21 mouse cellular contexts compared by ENCODE assay signal in genomic region chr5:53507371-53507770, GRCm38 (mm10). TPM values are rescaled to one million over a fixed set of nuclear protein-coding genes. Genes with fewer than 3 reads are reported as not detected.
DNase-seq lines count a peak whose midpoint lies in the region; TF ChIP-seq lines count a peak whose summit lies in the region.
"Had no signal": no experiment of that assay in that cellular context is flagged by ENCODE, and none has a peak within 500 bp of the region (broad histone marks: within the 10 kb centered on the region; RNA-seq: fewer than 3 reads in every experiment).

No protein-coding gene starts in this region.

- no peak for TF ChIP-seq POLR2A in ES-Bruce4 (IDR thresholded peaks at IDR 0.05; ENCODE audit: insufficient read depth, low read length)

- DNase-seq in CD4-positive helper T cell, adult 2 months (ENCODE audit: low read depth, low spot score), result peak; percentile 64
- DNase-seq in ES-E14 (ENCODE audit: low read depth, low spot score), result no peak
- DNase-seq in ZHBTc4 (ENCODE audit: low read depth, low spot score), result peak; percentile 80
- no peak for DNase-seq in layer of hippocampus, postnatal 25 days (ENCODE audit: extremely low spot score in 1 of 2, low spot score in 1 of 2)
- no peak for DNase-seq in spleen, postnatal 36 days (ENCODE audit: low spot score in 2 of 2)
- DNase-seq in adrenal gland, adult 18-20 months (ENCODE audit: low spot score in 2 of 2), result no peak
- no peak for DNase-seq in left cerebral cortex, postnatal 4 days
- DNase-seq: adrenal gland, adult 8-10 months; adrenal gland, postnatal 14 days; adrenal gland, postnatal 36 days; B cell, adult 2 months; cerebellum, adult 11-12 months; cerebellum, adult 2 months; cerebellum, adult 9-10 months; cerebellum, postnatal 10 days; cerebellum, postnatal 25 days had no signal

- intact Hi-C loops in left cerebral cortex, postnatal 4 days (cut with DNase I), result no loop called here

- no peaks in the 10 kb centered on the region for H3K36me3 ChIP-seq in ES-Bruce4 (ENCODE audit: control insufficient read depth, insufficient read depth, low read length, poor library complexity, severe bottlenecking)
- no peaks in the 10 kb centered on the region for H3K36me3 ChIP-seq in ES-E14 (ENCODE audit: control insufficient read depth, insufficient read depth, low read length, poor library complexity, severe bottlenecking)
- H3K36me3 ChIP-seq: embryonic facial prominence, embryonic 10.5 days; embryonic facial prominence, embryonic 12.5 days; forebrain, embryonic 10.5 days; forebrain, embryonic 12.5 days had no signal

- H3K27ac ChIP-seq in ES-Bruce4 (ENCODE audit: insufficient read depth, low read length) (peak overlapping the region; percentile 73), ES-E14 (ENCODE audit: insufficient read depth, low read depth, low read length, poor library complexity, severe bottlenecking) (peak overlapping the region; percentile 77; the same call in 1 of the 2 replicates)
- H3K27ac ChIP-seq: embryonic facial prominence, embryonic 10.5 days; embryonic facial prominence, embryonic 12.5 days; forebrain, embryonic 10.5 days; forebrain, embryonic 12.5 days had no signal

- H3K9ac ChIP-seq in ES-Bruce4 (ENCODE audit: low read depth, poor library complexity, severe bottlenecking) (no peak overlapping the region), ES-E14 (ENCODE audit: insufficient read depth, low read depth, low read length, poor library complexity, severe bottlenecking) (no peak overlapping the region; the same call in 1 of the 2 replicates)
- H3K9ac ChIP-seq: embryonic facial prominence, embryonic 12.5 days; forebrain, embryonic 12.5 days had no signal

- in situ Hi-C loops in ES-E14 (cut with MboI; ENCODE audit: low sequenced_read_pairs in 2 of 2, unreplicated experiment in 2 of 2), result no loop called here

- TF ChIP-seq EP300 in ES-Bruce4 (IDR thresholded peaks at IDR 0.05; ENCODE audit: insufficient read depth, low read depth, low read length), result no peak

- no peak for TF ChIP-seq CTCF in ES-Bruce4 (IDR thresholded peaks at IDR 0.05; ENCODE audit: low read depth, low read length)

- no peaks in the 10 kb centered on the region for H3K27me3 ChIP-seq in ES-Bruce4 (ENCODE audit: control insufficient read depth, insufficient read depth, low read length, poor library complexity, severe bottlenecking)
- H3K27me3 ChIP-seq: embryonic facial prominence, embryonic 12.5 days; forebrain, embryonic 12.5 days had no signal

- H3K4me3 ChIP-seq in ES-Bruce4 (ENCODE audit: low read depth, low read length) (no peak overlapping the region), ES-E14 (ENCODE audit: insufficient read depth in 1 of 2, low read depth in 1 of 2, low read length in 2 of 2, poor library complexity in 1 of 2, severe bottlenecking in 1 of 2) (no peak overlapping the region)
- H3K4me3 ChIP-seq: embryonic facial prominence, embryonic 10.5 days; embryonic facial prominence, embryonic 12.5 days; forebrain, embryonic 10.5 days; forebrain, embryonic 12.5 days had no signal

- H3K9me3 ChIP-seq in ES-Bruce4 (replicated peaks; ENCODE audit: control insufficient read depth, insufficient read depth, low read length, poor library complexity, severe bottlenecking), result no peaks in the 10 kb centered on the region
- H3K9me3 ChIP-seq in ES-E14 (ENCODE audit: control insufficient read depth, insufficient read depth, low read depth, low read length), result no peaks in the 10 kb centered on the region
- H3K9me3 ChIP-seq: embryonic facial prominence, embryonic 10.5 days; embryonic facial prominence, embryonic 12.5 days; forebrain, embryonic 10.5 days; forebrain, embryonic 12.5 days had no signal

- peaks cover 8% of the 10 kb centered on the region for H3K4me1 ChIP-seq in ES-Bruce4 (ENCODE audit: control insufficient read depth, insufficient read depth, low read length)
- H3K4me1 ChIP-seq in ES-E14 (ENCODE audit: control insufficient read depth in 2 of 2, insufficient read depth in 2 of 2, low read length in 2 of 2, poor library complexity in 1 of 2), result peaks cover 17 to 33% of the 10 kb centered on the region in 2 experiments
- H3K4me1 ChIP-seq: embryonic facial prominence, embryonic 12.5 days; forebrain, embryonic 10.5 days; forebrain, embryonic 12.5 days had no signal

TF ChIP-seq in ES-E14, 5 proteins besides CTCF, POLR2A, EP300 and RAD21:
- no peak for TF ChIP-seq MAFK (IDR thresholded peaks at IDR 0.05; ENCODE audit: insufficient read depth, low read depth, low read length)
- TF ChIP-seq CHD2 (IDR thresholded peaks at IDR 0.05; ENCODE audit: low read depth, low read length), result peak; percentile 84
- TF ChIP-seq HCFC1 (IDR thresholded peaks at IDR 0.05; ENCODE audit: borderline replicate concordance, insufficient read depth, low read length), result no peak
- no peak for TF ChIP-seq ZNF384 (IDR thresholded peaks at IDR 0.05; ENCODE audit: low read depth, low read length)
- no peak for TF ChIP-seq ZC3H11A (IDR thresholded peaks at IDR 0.05; ENCODE audit: borderline replicate concordance, low read depth, low read length)
TF ChIP-seq in ES-E14: peak in this region for 1.

RNA-seq across cellular contexts. Expression of gene Rbpj, which starts 41.4 kb away (rescaled TPM):
- polyA plus RNA-seq in ES-Bruce4 (2011; ENCODE audit: insufficient read depth, insufficient read length, low read depth, missing spikeins), result 323 and 339 TPM in 2 replicates
- 159 and 188 TPM in 2 replicates for total RNA-seq in ES-E14 (2012; rRNA removed)
- 10 to 100 TPM; 21.7 to 22.0 TPM for total RNA-seq in layer of hippocampus, postnatal 25 days (2021)
- total RNA-seq in adrenal gland, adult 18-20 months (2021), result 10 to 100 TPM; 28.2 to 31.3 TPM
- total RNA-seq in left cerebral cortex, postnatal 4 days (2021), result 10 to 100 TPM; 27.5 to 35.5 TPM

Comparison
In these comparisons a context has a peak if more than half of its experiments do, and no peak if none do; other contexts are left out.
1. DNase-seq: peak in CD4-positive helper T cell, adult 2 months (single experiment) and ZHBTc4 (single experiment); none in ES-E14 (single experiment), layer of hippocampus, postnatal 25 days (0 of 2), spleen, postnatal 36 days (0 of 2), adrenal gland, adult 18-20 months (0 of 2) and left cerebral cortex, postnatal 4 days (single experiment).